Mouse (Mus musculus) bone marrow, adult 2 months (tissue): ENCODE data around the gene Cacna2d3.

Experiments used
- CTCF ChIP-seq: fragments of 200-500 bp; IDR thresholded peaks from 2 replicates; pipeline ENCODE4 v1.5.1; 2011; ENCODE audit warnings: low read length, control low read depth; ENCODE audit not compliant: control insufficient read depth, insufficient read depth
- POLR2A ChIP-seq: fragments of 200-500 bp; IDR thresholded peaks from 2 replicates; pipeline ENCODE4 v1.6.1; 2011; ENCODE audit warnings: low read depth, mild to moderate bottlenecking, control low read depth, low read length, borderline replicate concordance; ENCODE audit not compliant: control insufficient read depth

DNA sequence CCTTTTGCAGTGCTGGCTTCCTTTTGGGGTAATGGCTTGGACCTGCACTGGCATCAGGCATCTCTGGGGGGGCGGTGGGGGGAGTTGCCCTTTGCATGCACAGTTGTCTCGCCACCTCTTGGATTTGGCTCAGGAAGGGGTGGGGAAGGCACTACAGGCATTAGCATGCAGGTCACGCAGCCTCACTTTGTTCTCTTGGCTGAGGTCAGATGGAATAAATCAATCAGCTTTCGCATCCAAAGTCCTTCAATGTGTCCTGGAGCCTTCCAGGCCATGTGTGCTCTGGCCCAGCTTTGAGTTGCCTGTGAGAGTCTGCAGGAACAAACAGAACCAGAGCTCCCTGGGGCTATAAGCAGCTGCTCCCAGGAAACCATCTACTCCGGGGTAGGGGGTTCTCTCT lies 705.8 kb downstream of the Cacna2d3 start:
- TF ChIP-seq POLR2A (no peak), CTCF (no peak)
